Mouse (Mus musculus) cerebellum, adult 18-20 months (tissue): Measurements from ENCODE around the gene Rfx5.

Experiments used
- DNase-seq, 2 experiments: peaks; one replicate each; pipeline ENCODE4 v3.0.0; 2021

Rfx5 gene

GRCm38 (mm10) chr3:95002569-95002968, 48.7 kb downstream of the Rfx5 start:
- DNase-seq = no peak

GRCm38 (mm10) chr3:95003273-95003672, 49.4 kb downstream of the Rfx5 start:
- no peak for DNase-seq

GRCm38 (mm10) chr3:95005651-95006050, 51.8 kb downstream of the Rfx5 start:
- no peak for DNase-seq

GRCm38 (mm10) chr3:95007706-95008105, 53.8 kb downstream of the Rfx5 start:
- DNase-seq = no peak

- DNase-seq = no peak
Measured at GRCm38 (mm10) chr3:95010396-95010795, 56.5 kb downstream of the Rfx5 start.
